Mouse (Mus musculus) monocyte, adult 5-6 weeks (primary cell): ENCODE measurements around the gene Kit. TPM values are rescaled to one million over a fixed set of nuclear protein-coding genes. Genes with fewer than 3 reads are reported as not detected.

Experiments
- ATAC-seq: fragments of 153-309, 156-312 bp; replicated peaks from 2 replicates; pipeline ENCODE4 v1.8.0; 2017; ENCODE audit warnings: mild to moderate bottlenecking; ENCODE audit not compliant: low TSS enrichment, insufficient number of reproducible peaks, severe bottlenecking, poor library complexity, low FRiP score
- total RNA-seq: library from RNA; stranded (forward); fragments of 200-1000, 200-491, 200-594 nt; gene quantifications from 3 replicates; pipeline ENCODE4 v1.2.3, GENCODE M21; 2017

Gene Kit
- total RNA-seq, 1 experiment from 2014 or later, result 3.0 TPM

GRCm38 (mm10) chr5:75581926-75582325, 7.2 kb downstream of the Kit start:
- no peak for ATAC-seq

GRCm38 (mm10) chr5:75587781-75588180, 13.1 kb downstream of the Kit start:
- ATAC-seq, result no peak

- no peak for ATAC-seq
Measured at GRCm38 (mm10) chr5:75589552-75590346, 15.0 kb downstream of the Kit start.

GRCm38 (mm10) chr5:75590961-75591360, 16.2 kb downstream of the Kit start:
- ATAC-seq, result no peak

GRCm38 (mm10) chr5:75591567-75591966, 16.9 kb downstream of the Kit start:
- ATAC-seq, result no peak

GRCm38 (mm10) chr5:75595319-75595718, 20.6 kb downstream of the Kit start:
- ATAC-seq, result no peak

GRCm38 (mm10) chr5:75596211-75596610, 21.5 kb downstream of the Kit start:
- ATAC-seq, result no peak

GRCm38 (mm10) chr5:75597316-75597715, 22.6 kb downstream of the Kit start:
- ATAC-seq, result no peak

- no peak for ATAC-seq
Measured at GRCm38 (mm10) chr5:75598491-75598890, 23.8 kb downstream of the Kit start.

GRCm38 (mm10) chr5:75599991-75600390, 25.3 kb downstream of the Kit start:
- ATAC-seq, result no peak

- ATAC-seq, result no peak
Measured at GRCm38 (mm10) chr5:75604238-75604637, 29.5 kb downstream of the Kit start.

- ATAC-seq, result no peak
Measured at GRCm38 (mm10) chr5:75606898-75607297, 32.2 kb downstream of the Kit start.

GRCm38 (mm10) chr5:75607971-75608370, 33.3 kb downstream of the Kit start:
- no peak for ATAC-seq

GRCm38 (mm10) chr5:75612380-75612779, 37.7 kb downstream of the Kit start:
- ATAC-seq, result no peak

GRCm38 (mm10) chr5:75612926-75613325, 38.2 kb downstream of the Kit start:
- ATAC-seq, result no peak

GRCm38 (mm10) chr5:75615000-75615571, 40.4 kb downstream of the Kit start:
- ATAC-seq, result no peak

- ATAC-seq, result no peak
Measured at GRCm38 (mm10) chr5:75615624-75616023, 40.9 kb downstream of the Kit start.

- no peak for ATAC-seq
Measured at GRCm38 (mm10) chr5:75622401-75622800, 47.7 kb downstream of the Kit start.

GRCm38 (mm10) chr5:75623007-75623406, 48.3 kb downstream of the Kit start:
- ATAC-seq, result no peak

GRCm38 (mm10) chr5:75623520-75623919, 48.8 kb downstream of the Kit start:
- ATAC-seq, result no peak
